Mouse (Mus musculus): ENCODE data around the gene Gm18336.
"Not testable (repeated sequence)": the region's sequence is repeated elsewhere in the genome, so short reads cannot be mapped to it uniquely, and the experiment has no call there.

Gm18336 gene

GRCm38 (mm10) chrX:73398636-73399035 lies at the start of gene Gm18336:
Gene Gm18336 (minus strand): TSS chrX:73398736.
- DNase-seq, result not testable (repeated sequence)

GRCm38 (mm10) chrX:73441428-73441827 lies 42.9 kb upstream of the Gm18336 start:
- no peak for DNase-seq

DNA sequence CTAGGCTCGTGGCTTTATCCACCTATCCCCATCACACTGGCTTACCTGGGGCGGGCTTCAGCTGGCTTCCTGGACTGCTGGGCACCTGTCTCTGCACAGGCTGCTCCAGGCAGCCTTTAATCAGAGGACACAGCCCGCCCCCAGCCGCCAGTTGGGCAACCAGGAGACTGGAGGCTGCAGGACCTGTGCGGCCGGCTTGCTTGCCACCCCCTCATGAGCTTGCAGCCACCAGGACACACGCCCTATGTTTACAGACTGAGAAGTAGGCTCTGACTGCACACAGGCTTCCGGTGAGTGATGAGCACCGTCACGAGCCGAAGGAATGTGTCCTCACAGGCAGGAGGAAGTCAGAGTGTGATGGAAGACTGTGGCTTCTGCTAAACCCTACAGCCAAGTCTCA lies 36.7 kb upstream of the Gm18336 start, which contains the start of gene Trex2:
Trex2 (minus strand) TSS at position 93 of the 400 bp plus-strand sequence.
- DNase-seq, result no peak

GRCm38 (mm10) chrX:73432850-73433249 lies 34.3 kb upstream of the Gm18336 start:
- no peak for DNase-seq

DNA sequence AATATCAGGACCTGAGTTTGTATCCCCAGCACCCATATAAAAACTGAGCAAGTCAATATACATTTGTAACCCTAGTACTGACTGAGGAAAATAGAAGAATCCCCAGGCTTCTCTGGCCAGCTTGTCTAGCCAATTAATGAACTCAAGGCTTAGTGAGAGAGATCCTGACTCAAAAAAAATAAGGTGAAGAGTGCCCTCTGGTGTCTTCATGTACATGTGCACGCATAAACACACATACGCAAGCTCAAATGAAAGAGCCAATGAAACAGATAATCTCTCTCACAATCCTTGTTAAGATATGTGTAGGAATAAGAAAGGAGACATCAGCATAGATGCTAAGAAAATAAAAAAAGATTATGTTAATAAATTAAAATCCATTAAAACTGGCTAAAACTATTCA lies 31.5 kb upstream of the Gm18336 start:
- peak; percentile 7 for DNase-seq

DNA sequence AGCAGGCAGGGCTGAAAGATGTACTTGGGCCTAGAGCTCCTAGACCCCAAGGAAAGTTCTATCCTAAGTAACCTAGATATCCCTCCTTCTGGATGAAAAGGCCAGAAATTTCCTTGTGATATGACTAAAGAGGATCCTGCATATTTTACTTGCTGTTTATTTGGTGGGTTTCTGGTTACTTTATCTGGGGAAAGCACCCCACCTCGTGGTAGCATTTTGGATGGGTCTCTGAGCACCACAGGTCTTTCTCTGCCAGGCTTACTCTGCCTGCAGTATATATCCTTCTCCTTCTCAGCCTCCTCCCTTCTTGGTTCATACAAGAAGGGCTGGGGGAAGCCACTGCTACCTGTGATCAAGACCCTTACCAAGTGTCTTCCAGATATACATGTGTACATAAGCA lies 14.2 kb upstream of the Gm18336 start:
- DNase-seq, result no peak

- DNase-seq, result peak; percentile 12
Observed at GRCm38 (mm10) chrX:73410880-73411517, 12.5 kb upstream of the Gm18336 start, which contains the start of gene Zfp92. Gene Zfp92 (plus strand): TSS chrX:73411096.

DNA sequence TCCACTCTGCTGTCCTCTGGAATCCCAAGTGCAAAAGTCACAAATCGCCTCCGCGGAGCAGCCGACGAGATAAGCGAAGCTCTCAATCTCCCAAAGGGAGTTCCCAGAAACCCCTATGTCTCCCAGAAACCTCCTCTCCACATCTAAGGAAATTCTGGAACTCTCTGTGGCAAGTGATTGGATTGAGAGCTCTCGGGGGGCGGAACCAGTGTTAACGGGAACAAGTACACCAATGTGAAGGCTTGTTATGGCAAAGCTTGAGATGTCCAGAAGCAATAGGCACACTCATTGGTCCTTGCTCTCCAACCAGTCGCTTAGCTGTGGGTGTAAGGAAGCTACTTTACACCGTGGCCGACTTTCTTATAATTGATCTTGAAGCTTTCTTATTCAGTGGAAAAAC lies 3.1 kb upstream of the Gm18336 start:
- DNase-seq, result no peak

DNA sequence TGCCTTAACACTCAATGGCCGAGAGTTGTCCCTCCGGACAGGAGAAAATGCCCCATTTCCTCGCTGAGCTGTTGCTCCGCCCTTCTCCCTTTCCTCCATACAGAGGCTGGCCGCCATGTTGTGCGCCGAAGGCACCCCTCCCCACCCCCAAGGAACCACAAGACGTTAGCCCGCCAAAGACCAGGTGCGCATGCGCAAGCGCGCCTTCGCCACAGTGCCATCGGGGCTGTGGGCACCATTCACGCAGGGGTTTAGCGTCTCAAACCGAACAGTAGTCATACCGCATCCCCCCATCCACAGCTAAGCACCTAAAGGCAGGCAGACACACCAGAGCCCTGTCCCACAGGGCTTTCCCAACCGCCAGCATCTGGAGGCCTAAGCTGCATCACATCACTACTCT lies 2.4 kb upstream of the Gm18336 start:
- no peak for DNase-seq

DNA sequence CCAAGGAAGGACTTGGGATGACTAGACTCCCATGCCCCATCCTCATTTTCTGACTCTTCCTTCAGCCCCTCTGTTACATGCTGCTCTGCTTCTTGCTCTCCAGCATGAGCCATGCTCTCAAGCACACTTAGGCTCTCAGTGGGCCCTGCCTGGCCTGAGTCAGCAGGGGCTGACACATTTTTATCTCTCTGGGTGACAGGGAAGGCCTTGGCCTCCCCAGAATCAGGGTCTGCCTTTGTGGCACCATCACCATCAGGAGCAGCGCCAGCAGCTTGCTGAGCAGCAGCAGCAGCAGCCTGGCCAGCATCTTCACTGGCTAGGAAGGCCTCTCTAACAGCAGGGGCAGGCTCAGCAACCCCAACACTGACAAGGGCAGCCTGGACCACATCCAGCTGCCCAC lies 2.1 kb downstream of the Gm18336 start:
- DNase-seq, result no peak

- no peak for DNase-seq
Observed at GRCm38 (mm10) chrX:73391481-73391880, 7.1 kb downstream of the Gm18336 start.

- no peak for DNase-seq
Observed at GRCm38 (mm10) chrX:73384924-73385323, 13.6 kb downstream of the Gm18336 start.

DNA sequence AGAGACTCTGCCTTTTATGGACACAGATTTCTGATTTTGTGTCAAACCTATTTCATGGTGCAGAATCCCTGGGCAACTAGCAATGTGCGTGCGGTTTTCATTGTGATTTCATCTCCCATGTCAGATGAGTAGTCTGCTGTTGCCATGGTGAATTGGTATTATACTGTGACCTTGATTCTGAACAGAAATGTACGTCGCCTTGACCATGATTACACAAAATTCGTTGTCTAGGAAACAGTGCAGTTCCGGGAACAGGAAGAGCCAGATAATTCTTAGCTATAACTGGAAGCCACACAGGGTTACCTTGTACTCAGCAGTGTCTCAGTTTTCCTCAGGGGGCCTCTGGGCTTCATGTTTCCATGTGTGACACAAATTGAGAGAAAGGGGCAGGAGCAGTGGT lies 14.1 kb downstream of the Gm18336 start:
- no peak for DNase-seq

- DNase-seq, result no peak
Observed at GRCm38 (mm10) chrX:73363291-73363690, 35.2 kb downstream of the Gm18336 start.

DNA sequence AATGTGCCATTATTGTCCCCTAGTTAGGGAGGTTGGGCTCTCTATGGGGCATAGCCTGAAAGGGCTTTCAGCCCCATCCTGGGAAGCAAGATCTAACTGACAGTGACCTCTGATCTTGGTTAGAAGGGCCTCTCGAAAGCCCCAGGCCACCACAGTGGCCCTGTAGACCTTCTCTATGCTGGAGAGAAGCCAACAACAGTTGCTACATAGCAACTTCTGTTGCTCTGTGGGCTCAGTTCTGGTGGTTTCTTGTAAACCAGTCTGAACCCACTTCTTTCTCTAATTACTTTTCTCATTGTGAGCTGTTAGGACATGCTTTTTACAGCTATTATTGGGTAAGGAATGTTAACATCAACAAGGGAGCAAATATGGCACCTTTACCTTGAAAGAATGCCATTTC lies 41.8 kb downstream of the Gm18336 start:
- DNase-seq, result no peak

DNA sequence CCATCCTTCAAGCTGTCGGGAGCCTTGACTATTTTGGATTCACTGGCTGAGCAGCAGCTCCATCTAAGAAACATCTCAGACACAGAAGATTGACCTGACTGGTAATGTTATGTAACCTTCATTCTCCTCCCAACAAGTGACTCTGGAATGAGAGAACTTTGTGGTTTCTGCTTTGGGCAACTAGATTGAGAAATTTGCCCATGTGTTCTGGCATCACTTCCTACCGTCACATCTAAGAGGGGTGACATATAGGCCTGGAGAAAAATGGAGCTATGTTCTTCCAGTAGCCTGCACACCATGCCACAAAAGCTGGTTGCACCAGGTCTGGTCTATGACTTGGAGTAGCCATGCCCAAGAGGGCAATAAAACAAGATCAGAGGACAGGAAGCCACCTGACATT lies 42.4 kb downstream of the Gm18336 start:
- DNase-seq, result no peak

Data from kidney, postnatal 14 days (tissue).